Mouse (Mus musculus): Measurements from ENCODE around the gene Gabbr1. TPM values are rescaled to one million over a fixed set of nuclear protein-coding genes. Genes with fewer than 3 reads are reported as not detected.

Gene Gabbr1
- polyA plus RNA-seq, 1 experiment from 2014 or later = 94.9 TPM

- no peaks in the 10 kb centered on the region for H3K4me1 ChIP-seq (ENCODE audit: control insufficient read depth, insufficient read depth, low read length)
- H3K4me2 ChIP-seq (ENCODE audit: low read length) = no peak overlapping the region
- H3K9ac ChIP-seq (ENCODE audit: low read depth, low read length) = no peak overlapping the region
- WGBS = 47% methylated on average over 11 of the region's 11 CpGs
- peaks cover 62% of the 10 kb centered on the region for H3K36me3 ChIP-seq (ENCODE audit: control insufficient read depth, insufficient read depth, low read length)
- H3K4me3 ChIP-seq (ENCODE audit: low read depth, low read length) = no peak overlapping the region
- no peaks in the 10 kb centered on the region for H3K27me3 ChIP-seq (ENCODE audit: control insufficient read depth, insufficient read depth, low read depth, low read length)
- ATAC-seq = 0 out of 2 replicates have a peak, but pooled peaks have one; percentile 37
- no peaks in the 10 kb centered on the region for H3K9me3 ChIP-seq (replicated peaks; ENCODE audit: control insufficient read depth, low read length, poor library complexity, severe bottlenecking)
- H3K27ac ChIP-seq (ENCODE audit: low read length) = no peak overlapping the region
Measured at GRCm38 (mm10) chr17:37063686-37064495, 18.1 kb downstream of the Gabbr1 start.

- H3K36me3 ChIP-seq (ENCODE audit: control insufficient read depth, insufficient read depth, low read length) = peaks cover 60% of the 10 kb centered on the region
- no peak overlapping the region for H3K4me3 ChIP-seq (ENCODE audit: low read depth, low read length)
- no peaks in the 10 kb centered on the region for H3K4me1 ChIP-seq (ENCODE audit: control insufficient read depth, insufficient read depth, low read length)
- H3K9ac ChIP-seq (ENCODE audit: low read depth, low read length) = no peak overlapping the region
- no peak overlapping the region for H3K4me2 ChIP-seq (ENCODE audit: low read length)
- H3K27ac ChIP-seq (ENCODE audit: low read length) = no peak overlapping the region
- H3K9me3 ChIP-seq (replicated peaks; ENCODE audit: control insufficient read depth, low read length, poor library complexity, severe bottlenecking) = no peaks in the 10 kb centered on the region
- WGBS = 96% methylated on average over 2 of the region's 2 CpGs
- ATAC-seq = no peak
- H3K27me3 ChIP-seq (ENCODE audit: control insufficient read depth, insufficient read depth, low read depth, low read length) = no peaks in the 10 kb centered on the region
Measured at GRCm38 (mm10) chr17:37065993-37066392, 20.2 kb downstream of the Gabbr1 start.

- no peak for ATAC-seq
- no peaks in the 10 kb centered on the region for H3K4me1 ChIP-seq (ENCODE audit: control insufficient read depth, insufficient read depth, low read length)
- no peaks in the 10 kb centered on the region for H3K9me3 ChIP-seq (replicated peaks; ENCODE audit: control insufficient read depth, low read length, poor library complexity, severe bottlenecking)
- WGBS = 82% methylated on average over 1 of the region's 1 CpGs
- H3K4me3 ChIP-seq (ENCODE audit: low read depth, low read length) = no peak overlapping the region
- peaks cover 57% of the 10 kb centered on the region for H3K36me3 ChIP-seq (ENCODE audit: control insufficient read depth, insufficient read depth, low read length)
- no peak overlapping the region for H3K9ac ChIP-seq (ENCODE audit: low read depth, low read length)
- no peak overlapping the region for H3K27ac ChIP-seq (ENCODE audit: low read length)
- no peaks in the 10 kb centered on the region for H3K27me3 ChIP-seq (ENCODE audit: control insufficient read depth, insufficient read depth, low read depth, low read length)
- H3K4me2 ChIP-seq (ENCODE audit: low read length) = no peak overlapping the region
Measured at GRCm38 (mm10) chr17:37067861-37068260, 22.1 kb downstream of the Gabbr1 start.

GRCm38 (mm10) chr17:37070121-37070520, 24.4 kb downstream of the Gabbr1 start:
- Histone ChIP-seq H3K27me3 (ENCODE audit: control insufficient read depth, insufficient read depth, low read depth, low read length) (no peaks in the 10 kb centered on the region), H3K4me1 (ENCODE audit: control insufficient read depth, insufficient read depth, low read length) (no peaks in the 10 kb centered on the region), H3K27ac (ENCODE audit: low read length) (no peak overlapping the region), H3K9me3 (replicated peaks; ENCODE audit: control insufficient read depth, low read length, poor library complexity, severe bottlenecking) (no peaks in the 10 kb centered on the region), H3K9ac (ENCODE audit: low read depth, low read length) (no peak overlapping the region), H3K4me3 (ENCODE audit: low read depth, low read length) (no peak overlapping the region), H3K36me3 (ENCODE audit: control insufficient read depth, insufficient read depth, low read length) (peaks cover 51% of the 10 kb centered on the region), H3K4me2 (ENCODE audit: low read length) (no peak overlapping the region)
- no peak for ATAC-seq
- WGBS = 86% methylated on average over 8 of the region's 8 CpGs

GRCm38 (mm10) chr17:37072080-37072729, 26.4 kb downstream of the Gabbr1 start:
- WGBS = 56% methylated on average over 12 of the region's 12 CpGs
- Histone ChIP-seq H3K27me3 (ENCODE audit: control insufficient read depth, insufficient read depth, low read depth, low read length) (no peaks in the 10 kb centered on the region), H3K9me3 (replicated peaks; ENCODE audit: control insufficient read depth, low read length, poor library complexity, severe bottlenecking) (no peaks in the 10 kb centered on the region), H3K27ac (ENCODE audit: low read length) (peak overlapping the region; percentile 59; the same call in 1 of the 2 replicates), H3K4me1 (ENCODE audit: control insufficient read depth, insufficient read depth, low read length) (no peaks in the 10 kb centered on the region), H3K9ac (ENCODE audit: low read depth, low read length) (no peak overlapping the region), H3K4me2 (ENCODE audit: low read length) (no peak overlapping the region), H3K36me3 (ENCODE audit: control insufficient read depth, insufficient read depth, low read length) (peaks cover 38% of the 10 kb centered on the region), H3K4me3 (ENCODE audit: low read depth, low read length) (no peak overlapping the region)
- 0 out of 2 replicates have a peak, but pooled peaks have one; percentile 33 for ATAC-seq

GRCm38 (mm10) chr17:37072730-37073276, 27.0 kb downstream of the Gabbr1 start:
- H3K4me2 ChIP-seq (ENCODE audit: low read length) = no peak overlapping the region
- H3K9me3 ChIP-seq (replicated peaks; ENCODE audit: control insufficient read depth, low read length, poor library complexity, severe bottlenecking) = no peaks in the 10 kb centered on the region
- no peaks in the 10 kb centered on the region for H3K27me3 ChIP-seq (ENCODE audit: control insufficient read depth, insufficient read depth, low read depth, low read length)
- ATAC-seq = no peak
- H3K36me3 ChIP-seq (ENCODE audit: control insufficient read depth, insufficient read depth, low read length) = peaks cover 32% of the 10 kb centered on the region
- H3K4me3 ChIP-seq (ENCODE audit: low read depth, low read length) = no peak overlapping the region
- no peak overlapping the region for H3K9ac ChIP-seq (ENCODE audit: low read depth, low read length)
- 24% methylated on average over 11 of the region's 11 CpGs for WGBS
- H3K27ac ChIP-seq (ENCODE audit: low read length) = peak overlapping the region; percentile 59; the same call in 1 of the 2 replicates
- H3K4me1 ChIP-seq (ENCODE audit: control insufficient read depth, insufficient read depth, low read length) = no peaks in the 10 kb centered on the region

- WGBS = 87% methylated on average over 6 of the region's 6 CpGs
- peaks cover 20% of the 10 kb centered on the region for H3K36me3 ChIP-seq (ENCODE audit: control insufficient read depth, insufficient read depth, low read length)
- H3K4me1 ChIP-seq (ENCODE audit: control insufficient read depth, insufficient read depth, low read length) = peaks cover 16% of the 10 kb centered on the region
- no peak overlapping the region for H3K4me2 ChIP-seq (ENCODE audit: low read length)
- no peak overlapping the region for H3K27ac ChIP-seq (ENCODE audit: low read length)
- H3K4me3 ChIP-seq (ENCODE audit: low read depth, low read length) = no peak overlapping the region
- H3K9ac ChIP-seq (ENCODE audit: low read depth, low read length) = no peak overlapping the region
- ATAC-seq = no peak
- H3K9me3 ChIP-seq (replicated peaks; ENCODE audit: control insufficient read depth, low read length, poor library complexity, severe bottlenecking) = no peaks in the 10 kb centered on the region
- no peaks in the 10 kb centered on the region for H3K27me3 ChIP-seq (ENCODE audit: control insufficient read depth, insufficient read depth, low read depth, low read length)
Measured at GRCm38 (mm10) chr17:37075181-37075580, 29.4 kb downstream of the Gabbr1 start.

- Histone ChIP-seq H3K9me3 (replicated peaks; ENCODE audit: control insufficient read depth, low read length, poor library complexity, severe bottlenecking) (no peaks in the 10 kb centered on the region), H3K4me1 (ENCODE audit: control insufficient read depth, insufficient read depth, low read length) (peaks cover 16% of the 10 kb centered on the region), H3K4me3 (ENCODE audit: low read depth, low read length) (no peak overlapping the region), H3K9ac (ENCODE audit: low read depth, low read length) (no peak overlapping the region), H3K27ac (ENCODE audit: low read length) (no peak overlapping the region), H3K4me2 (ENCODE audit: low read length) (no peak overlapping the region), H3K36me3 (ENCODE audit: control insufficient read depth, insufficient read depth, low read length) (peaks cover 20% of the 10 kb centered on the region), H3K27me3 (ENCODE audit: control insufficient read depth, insufficient read depth, low read depth, low read length) (no peaks in the 10 kb centered on the region)
- 90% methylated on average over 2 of the region's 2 CpGs for whole genome bisulfite sequencing
- no peak for ATAC-seq
Measured at GRCm38 (mm10) chr17:37075766-37076165, 30.0 kb downstream of the Gabbr1 start.

- H3K36me3 ChIP-seq (ENCODE audit: control insufficient read depth, insufficient read depth, low read length) = peaks cover 9% of the 10 kb centered on the region
Measured at GRCm38 (mm10) chr17:37078193-37078592, 32.4 kb downstream of the Gabbr1 start.

More at GRCm38 (mm10) chr17:37078193-37078592, 32.4 kb downstream of the Gabbr1 start:
- Histone ChIP-seq H3K27me3 (ENCODE audit: control insufficient read depth, insufficient read depth, low read depth, low read length) (no peaks in the 10 kb centered on the region), H3K9me3 (replicated peaks; ENCODE audit: control insufficient read depth, low read length, poor library complexity, severe bottlenecking) (no peaks in the 10 kb centered on the region), H3K4me2 (ENCODE audit: low read length) (no peak overlapping the region), H3K9ac (ENCODE audit: low read depth, low read length) (no peak overlapping the region), H3K4me3 (ENCODE audit: low read depth, low read length) (no peak overlapping the region), H3K4me1 (ENCODE audit: control insufficient read depth, insufficient read depth, low read length) (peaks cover 16% of the 10 kb centered on the region), H3K27ac (ENCODE audit: low read length) (no peak overlapping the region)
- ATAC-seq = no peak
- 32% methylated on average over 1 of the region's 1 CpGs for WGBS

Data from midbrain, embryonic 16.5 days (tissue).